Mouse (Mus musculus) MEL (cell line): Measurements from ENCODE around the gene Slain1. TPM values are rescaled to one million over a fixed set of nuclear protein-coding genes. Genes with fewer than 3 reads are reported as not detected.

ENCODE experiments used
- DNase-seq: peaks from one replicate; pipeline ENCODE4 v3.0.0; 2011; ENCODE audit warnings: low read depth, low spot score
- H3K27ac ChIP-seq: 2 replicates; pipeline ENCODE4 v1.5.1; 2012; ENCODE audit warnings: low read depth, mild to moderate bottlenecking, control low read depth, low read length, moderate library complexity; ENCODE audit not compliant: control insufficient read depth
- H3K27me3 ChIP-seq, 2 experiments: fragments of 150-350 bp in 1 of 2; sonication (generic) in 1 of 2; 2 replicates each; pipeline ENCODE4 v1.6.1; 2012; ENCODE audit warnings: low read length in 2 of 2, mild to moderate bottlenecking in 2 of 2, improper control_type of control experiment in 1 of 2, moderate library complexity in 1 of 2; ENCODE audit not compliant: insufficient read depth in 2 of 2, control insufficient read depth in 1 of 2
- H3K36me3 ChIP-seq, 2 experiments: 2 replicates each; pipeline ENCODE4 v1.6.1; 2012 to 2014; ENCODE audit warnings: low read length in 2 of 2, improper control_type of control experiment in 1 of 2, inconsistent platforms in 1 of 2, mild to moderate bottlenecking in 1 of 2; ENCODE audit not compliant: insufficient read depth in 2 of 2, control insufficient read depth in 1 of 2
- H3K4me1 ChIP-seq, 2 experiments: fragments of 150-350 bp in 1 of 2; sonication (generic) in 1 of 2; 2 replicates each; pipeline ENCODE4 v1.6.1; 2012; ENCODE audit warnings: low read length in 2 of 2, improper control_type of control experiment in 1 of 2, mild to moderate bottlenecking in 1 of 2; ENCODE audit not compliant: insufficient read depth in 2 of 2, control insufficient read depth in 1 of 2
- H3K4me3 ChIP-seq, 2 experiments: fragments of 150-350 bp in 1 of 2; sonication (generic) in 1 of 2; 2 replicates each; pipeline ENCODE4 v1.5.1; 2012; ENCODE audit warnings: low read depth in 2 of 2, low read length in 2 of 2, mild to moderate bottlenecking in 2 of 2, moderate library complexity in 2 of 2, control low read depth in 1 of 2, improper control_type of control experiment in 1 of 2; ENCODE audit not compliant: control insufficient read depth in 1 of 2, insufficient read depth in 1 of 2
- H3K79me2 ChIP-seq: 2 replicates; pipeline ENCODE4 v1.6.1; 2012; ENCODE audit warnings: mild to moderate bottlenecking, low read length, moderate library complexity; ENCODE audit not compliant: control insufficient read depth, poor library complexity, insufficient read depth
- H3K9ac ChIP-seq: 2 replicates; pipeline ENCODE4 v1.6.1; 2012; ENCODE audit warnings: low read depth, mild to moderate bottlenecking, control low read depth, low read length, moderate library complexity; ENCODE audit not compliant: control insufficient read depth, poor library complexity, severe bottlenecking
- H3K9me3 ChIP-seq: fragments of 150-350 bp; sonication (generic); replicated peaks from 2 replicates; pipeline ENCODE4 v1.6.1; 2012; ENCODE audit warnings: mild to moderate bottlenecking, low read length, improper control_type of control experiment, moderate library complexity; ENCODE audit not compliant: insufficient read depth
- CHD2 ChIP-seq: IDR thresholded peaks from 2 replicates; pipeline ENCODE4 v1.6.1; 2011; ENCODE audit warnings: low read length, improper control_type of control experiment
- CTCF ChIP-seq, 3 experiments: IDR thresholded peaks in 2 of 3; conservative IDR thresholded peaks in 1 of 3; 2 replicates each; pipeline ENCODE4 v1.5.1; 2011 to 2012; ENCODE audit warnings: low read length in 3 of 3, low read depth in 2 of 3, mild to moderate bottlenecking in 2 of 3, improper control_type of control experiment in 1 of 3, inconsistent platforms in 1 of 3, mixed read lengths in 1 of 3, moderate library complexity in 1 of 3; ENCODE audit not compliant: control insufficient read depth in 1 of 3, insufficient read depth in 1 of 3, poor library complexity in 1 of 3, severe bottlenecking in 1 of 3
- E2F4 ChIP-seq: IDR thresholded peaks from 2 replicates; pipeline ENCODE4 v1.6.1; 2011; ENCODE audit warnings: low read depth, low read length, improper control_type of control experiment, borderline replicate concordance
- ELF1 ChIP-seq: IDR thresholded peaks from 2 replicates; pipeline ENCODE4 v1.6.1; 2014; ENCODE audit warnings: low read depth, mild to moderate bottlenecking, inconsistent platforms, low read length, improper control_type of control experiment, moderate library complexity
- EP300 ChIP-seq, 2 experiments: IDR thresholded peaks; 2 replicates each; pipeline ENCODE4 v1.6.1; 2011; ENCODE audit warnings: improper control_type of control experiment in 2 of 2, low read length in 2 of 2, low read depth in 1 of 2, mild to moderate bottlenecking in 1 of 2
- ETS1 ChIP-seq: IDR thresholded peaks from 2 replicates; pipeline ENCODE4 v1.6.1; 2012; ENCODE audit warnings: low read depth, mild to moderate bottlenecking, inconsistent platforms, low read length, improper control_type of control experiment, moderate library complexity
- GATA1 ChIP-seq: IDR thresholded peaks from 2 replicates; pipeline ENCODE4 v1.6.1; 2011; ENCODE audit warnings: low read depth, low read length, improper control_type of control experiment
- HCFC1 ChIP-seq: IDR thresholded peaks from 2 replicates; pipeline ENCODE4 v1.6.1; 2012; ENCODE audit warnings: low read depth, mild to moderate bottlenecking, inconsistent platforms, low read length, improper control_type of control experiment, moderate library complexity
- JUND ChIP-seq: IDR thresholded peaks from 2 replicates; pipeline ENCODE4 v1.6.1; 2011; ENCODE audit warnings: low read depth, mild to moderate bottlenecking, improper control_type of control experiment, low read length
- MAX ChIP-seq: IDR thresholded peaks from 2 replicates; pipeline ENCODE4 v1.6.1; 2011; ENCODE audit warnings: low read length, improper control_type of control experiment
- MAZ ChIP-seq: IDR thresholded peaks from 2 replicates; pipeline ENCODE4 v1.6.1; 2012; ENCODE audit warnings: low read depth, mild to moderate bottlenecking, inconsistent platforms, low read length, improper control_type of control experiment
- MXI1 ChIP-seq: IDR thresholded peaks from 2 replicates; pipeline ENCODE4 v1.6.1; 2011; ENCODE audit warnings: mild to moderate bottlenecking, low read depth, low read length, improper control_type of control experiment
- NRF1 ChIP-seq: IDR thresholded peaks from 2 replicates; pipeline ENCODE4 v1.6.1; 2014; ENCODE audit warnings: low read depth, mild to moderate bottlenecking, inconsistent platforms, low read length, improper control_type of control experiment, moderate library complexity; ENCODE audit not compliant: poor library complexity, insufficient read depth, severe bottlenecking
- POLR2AphosphoS2 ChIP-seq: IDR thresholded peaks from 2 replicates; pipeline ENCODE4 v1.6.1; 2011; ENCODE audit warnings: low read length, improper control_type of control experiment
- RAD21 ChIP-seq: IDR thresholded peaks from 2 replicates; pipeline ENCODE4 v1.6.1; 2011; ENCODE audit warnings: mild to moderate bottlenecking, low read depth, low read length, improper control_type of control experiment
- RCOR1 ChIP-seq: IDR thresholded peaks from 2 replicates; pipeline ENCODE4 v1.6.1; 2012; ENCODE audit warnings: low read depth, mild to moderate bottlenecking, inconsistent platforms, low read length, improper control_type of control experiment
- SIN3A ChIP-seq: IDR thresholded peaks from 2 replicates; pipeline ENCODE4 v1.6.1; 2012; ENCODE audit warnings: low read length, improper control_type of control experiment, inconsistent platforms
- SMC3 ChIP-seq: IDR thresholded peaks from 2 replicates; pipeline ENCODE4 v1.6.1; 2011; ENCODE audit warnings: low read depth, low read length, improper control_type of control experiment
- USF2 ChIP-seq, 2 experiments: IDR thresholded peaks; 2 replicates each; pipeline ENCODE4 v1.6.1; 2011 to 2012; ENCODE audit warnings: improper control_type of control experiment in 2 of 2, low read length in 2 of 2, borderline replicate concordance in 1 of 2, inconsistent platforms in 1 of 2, low read depth in 1 of 2, mild to moderate bottlenecking in 1 of 2; ENCODE audit not compliant: insufficient read depth in 1 of 2
- ZKSCAN1 ChIP-seq: IDR thresholded peaks from 2 replicates; pipeline ENCODE4 v1.6.1; 2012; ENCODE audit warnings: low read depth, mild to moderate bottlenecking, inconsistent platforms, low read length, improper control_type of control experiment, moderate library complexity
- polyA plus RNA-seq, 2 experiments: library from polyadenylated mRNA; stranded (reverse) in 1 of 2; unstranded in 1 of 2; fragments of >175 nt in 1 of 2; fragments of >200 nt in 1 of 2; gene quantifications; 2 replicates each; pipeline versions ENCODE4 v1.2.1 to v1.2.4; 2012; ENCODE audit warnings: low replicate concordance in 2 of 2, low read depth in 1 of 2; ENCODE audit not compliant: insufficient read length in 2 of 2, insufficient read depth in 1 of 2, missing spikeins in 1 of 2
- total RNA-seq: library from RNA; depleted of rRNA; stranded (reverse); fragments of 300-350 nt; gene quantifications from 2 replicates; pipeline ENCODE4 v1.2.3, GENCODE M21; 2012

Slain1 gene
- total and polyA plus RNA-seq, 3 experiments: not detected

GRCm38 (mm10) chr14:103653800-103654199 lies 3.8 kb downstream of the Slain1 start:
- Histone ChIP-seq H3K4me3 (peak overlapping the region; percentile 22 to 31; a peak in 3 of 4 replicates), H3K4me1 (no peaks in the 10 kb centered on the region), H3K79me2 (no peaks in the 10 kb centered on the region), H3K9me3 (no peaks in the 10 kb centered on the region), H3K27me3 (no peaks in the 10 kb centered on the region), H3K9ac (no peak overlapping the region), H3K27ac (no peak overlapping the region), H3K36me3 (no peaks in the 10 kb centered on the region)
- DNase-seq: no peak
- TF ChIP-seq ETS1 (no peak), CTCF (IDR thresholded peaks at IDR 0.05 in 2 of 3, conservative IDR thresholded peaks at IDR 0.05 in 1 of 3; ENCODE audit: control insufficient read depth in 1 of 3, insufficient read depth in 1 of 3, low read depth in 2 of 3, low read length in 3 of 3, poor library complexity in 1 of 3, severe bottlenecking in 1 of 3) (no peak), POLR2AphosphoS2 (no peak), E2F4 (no peak), JUND (no peak), SMC3 (no peak), RCOR1 (no peak), ELF1 (no peak), MAZ (no peak), MAX (no peak), RAD21 (no peak), SIN3A (no peak), MXI1 (no peak)
- TF ChIP-seq, all 39 proteins: peak for 0

- TF ChIP-seq GATA1 (no peak), ZKSCAN1 (no peak), HCFC1 (no peak), CHD2 (no peak), EP300 (IDR thresholded peaks at IDR 0.05; ENCODE audit: low read depth in 1 of 2, low read length in 2 of 2) (no peak), MAZ (no peak), NRF1 (no peak), USF2 (IDR thresholded peaks at IDR 0.05; ENCODE audit: borderline replicate concordance in 1 of 2, insufficient read depth in 1 of 2, low read depth in 1 of 2, low read length in 2 of 2) (no peak), SIN3A (no peak)
- no peak for DNase-seq
- H3K4me3 ChIP-seq: no peak overlapping the region
Observed at GRCm38 (mm10) chr14:103655448-103655847, 5.4 kb downstream of the Slain1 start.

More at GRCm38 (mm10) chr14:103655448-103655847, 5.4 kb downstream of the Slain1 start:
- Histone ChIP-seq H3K9me3 (no peaks in the 10 kb centered on the region), H3K36me3 (no peaks in the 10 kb centered on the region), H3K27ac (no peak overlapping the region), H3K9ac (no peak overlapping the region), H3K4me1 (no peaks in the 10 kb centered on the region), H3K79me2 (no peaks in the 10 kb centered on the region), H3K27me3 (no peaks in the 10 kb centered on the region)
